Mouse (Mus musculus): ENCODE data around the gene Slc1a2. TPM values are rescaled to one million over a fixed set of nuclear protein-coding genes. Genes with fewer than 3 reads are reported as not detected.

Gene Slc1a2
- polyA plus RNA-seq, 1 experiment from 2014 or later, result 0.32 TPM

DNA sequence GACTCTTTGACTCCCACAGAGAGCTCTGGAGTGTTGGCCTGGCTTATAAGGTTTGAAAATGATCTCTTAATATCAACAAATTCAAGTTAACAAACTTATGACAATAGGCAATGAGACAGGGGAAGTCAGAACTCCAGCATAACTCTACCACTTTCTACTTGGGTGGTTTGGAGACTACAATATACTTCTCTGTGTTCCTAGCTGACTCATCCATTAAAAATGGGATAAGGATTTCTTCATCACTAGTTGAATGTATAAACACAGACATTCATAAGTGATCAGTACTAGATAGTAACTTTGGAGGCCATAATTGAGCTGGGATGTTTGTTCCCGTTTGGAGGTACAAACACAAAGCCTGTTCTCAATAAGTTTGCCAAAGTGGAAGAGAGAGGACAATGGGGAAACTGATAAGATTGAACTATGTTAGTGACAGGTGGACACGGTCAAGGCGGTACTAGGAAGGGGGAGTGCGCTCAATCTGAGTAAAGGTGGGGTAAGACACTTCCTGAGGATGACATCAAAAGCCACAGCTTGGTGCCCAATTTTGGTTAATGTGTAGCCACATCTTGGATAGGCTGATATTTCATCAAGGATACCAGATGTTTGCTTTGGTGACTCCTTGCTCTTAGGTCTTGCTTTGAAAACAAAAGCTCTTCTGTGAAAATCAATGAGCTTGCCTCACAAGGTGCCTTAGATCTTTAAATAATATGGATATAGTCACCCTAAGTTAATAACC, 147.5 kb downstream of the Slc1a2 start:
- Histone ChIP-seq H3K9me3 (ENCODE audit: control insufficient read depth, low read length) (no peaks in the 10 kb centered on the region), H3K27ac (replicated peaks in 1 of 2; ENCODE audit: control insufficient read depth in 1 of 2, insufficient read depth in 1 of 2, low read depth in 2 of 2, low read length in 2 of 2) (no peak overlapping the region), H3K4me2 (ENCODE audit: low read length) (no peak overlapping the region), H3K4me3 (ENCODE audit: control insufficient read depth in 1 of 2, insufficient read depth in 1 of 2, low read depth in 1 of 2, low read length in 2 of 2) (no peak overlapping the region), H3K36me3 (ENCODE audit: control insufficient read depth, insufficient read depth, low read length) (no peaks in the 10 kb centered on the region), H3K4me1 (ENCODE audit: control insufficient read depth in 2 of 2, insufficient read depth in 2 of 2, low read length in 2 of 2) (0 out of 4 replicates have a peak, but pooled peaks cover 0 to 5% of the 10 kb centered on the region in 2 experiments), H3K9ac (ENCODE audit: low read length) (no peak overlapping the region), H3K27me3 (ENCODE audit: control insufficient read depth, insufficient read depth, low read length) (no peaks in the 10 kb centered on the region)
- WGBS, result 84% methylated on average over 4 of the region's 4 CpGs
- no peak for ATAC-seq (ENCODE audit: insufficient number of reproducible peaks, insufficient read depth, low FRiP score, low read depth)

DNA sequence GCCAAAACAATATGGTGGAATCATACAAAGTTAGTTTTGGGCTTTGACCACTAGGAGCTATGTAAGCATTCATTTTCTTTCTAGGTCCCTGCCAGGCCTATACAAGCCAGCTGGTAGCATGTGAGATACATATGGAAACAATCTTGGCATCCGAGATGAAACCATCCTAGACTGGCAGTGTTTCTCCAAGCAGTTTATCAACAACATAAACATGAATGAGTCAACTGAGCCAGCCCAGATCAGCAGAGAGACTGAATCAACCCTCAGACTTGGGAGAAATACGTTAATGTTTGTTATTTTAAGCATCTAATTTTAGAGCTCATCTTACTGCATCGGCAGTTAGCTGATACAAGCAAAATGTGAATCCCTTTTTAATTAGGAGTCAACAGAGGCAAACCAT, 149.2 kb downstream of the Slc1a2 start:
- H3K9me3 ChIP-seq (ENCODE audit: control insufficient read depth, low read length), result no peaks in the 10 kb centered on the region
- H3K4me3 ChIP-seq (ENCODE audit: control insufficient read depth in 1 of 2, insufficient read depth in 1 of 2, low read depth in 1 of 2, low read length in 2 of 2), result no peak overlapping the region
- no peak for ATAC-seq (ENCODE audit: insufficient number of reproducible peaks, insufficient read depth, low FRiP score, low read depth)
- H3K36me3 ChIP-seq (ENCODE audit: control insufficient read depth, insufficient read depth, low read length), result peaks cover 2% of the 10 kb centered on the region; the same call in 1 of the 2 replicates
- no peak overlapping the region for H3K27ac ChIP-seq (replicated peaks in 1 of 2; ENCODE audit: control insufficient read depth in 1 of 2, insufficient read depth in 1 of 2, low read depth in 2 of 2, low read length in 2 of 2)
- no peak overlapping the region for H3K9ac ChIP-seq (ENCODE audit: low read length)
- no peak overlapping the region for H3K4me2 ChIP-seq (ENCODE audit: low read length)
- 36% methylated on average over 3 of the region's 3 CpGs for WGBS
- H3K27me3 ChIP-seq (ENCODE audit: control insufficient read depth, insufficient read depth, low read length), result no peaks in the 10 kb centered on the region
- H3K4me1 ChIP-seq (ENCODE audit: control insufficient read depth in 2 of 2, insufficient read depth in 2 of 2, low read length in 2 of 2), result 0 out of 4 replicates have a peak, but pooled peaks cover 0 to 5% of the 10 kb centered on the region in 2 experiments

- H3K27me3 ChIP-seq (ENCODE audit: control insufficient read depth, insufficient read depth, low read length), result no peaks in the 10 kb centered on the region
- 90% methylated on average over 1 of the region's 1 CpGs for WGBS
- no peak overlapping the region for H3K27ac ChIP-seq (replicated peaks in 1 of 2; ENCODE audit: control insufficient read depth in 1 of 2, insufficient read depth in 1 of 2, low read depth in 2 of 2, low read length in 2 of 2)
- H3K9me3 ChIP-seq (ENCODE audit: control insufficient read depth, low read length), result no peaks in the 10 kb centered on the region
- H3K4me1 ChIP-seq (ENCODE audit: control insufficient read depth in 2 of 2, insufficient read depth in 2 of 2, low read length in 2 of 2), result no peaks in the 10 kb centered on the region
- H3K4me2 ChIP-seq (ENCODE audit: low read length), result no peak overlapping the region
- H3K9ac ChIP-seq (ENCODE audit: low read length), result no peak overlapping the region
- peaks cover 19% of the 10 kb centered on the region for H3K36me3 ChIP-seq (ENCODE audit: control insufficient read depth, insufficient read depth, low read length)
- no peak overlapping the region for H3K4me3 ChIP-seq (ENCODE audit: control insufficient read depth in 1 of 2, insufficient read depth in 1 of 2, low read depth in 1 of 2, low read length in 2 of 2)
- no peak for ATAC-seq (ENCODE audit: insufficient number of reproducible peaks, insufficient read depth, low FRiP score, low read depth)
These were observed 151.0 kb downstream of the Slc1a2 start for GRCm38 (mm10) chr2:102809436-102809835.

- no peak overlapping the region for H3K4me3 ChIP-seq (ENCODE audit: control insufficient read depth in 1 of 2, insufficient read depth in 1 of 2, low read depth in 1 of 2, low read length in 2 of 2)
- peaks cover 22% of the 10 kb centered on the region for H3K36me3 ChIP-seq (ENCODE audit: control insufficient read depth, insufficient read depth, low read length)
- 73% methylated on average over 4 of the region's 4 CpGs for WGBS
- no peaks in the 10 kb centered on the region for H3K9me3 ChIP-seq (ENCODE audit: control insufficient read depth, low read length)
- H3K27ac ChIP-seq (replicated peaks in 1 of 2; ENCODE audit: control insufficient read depth in 1 of 2, insufficient read depth in 1 of 2, low read depth in 2 of 2, low read length in 2 of 2), result no peak overlapping the region
- no peaks in the 10 kb centered on the region for H3K27me3 ChIP-seq (ENCODE audit: control insufficient read depth, insufficient read depth, low read length)
- H3K9ac ChIP-seq (ENCODE audit: low read length), result no peak overlapping the region
- H3K4me2 ChIP-seq (ENCODE audit: low read length), result no peak overlapping the region
- ATAC-seq (ENCODE audit: insufficient number of reproducible peaks, insufficient read depth, low FRiP score, low read depth), result no peak
- no peaks in the 10 kb centered on the region for H3K4me1 ChIP-seq (ENCODE audit: control insufficient read depth in 2 of 2, insufficient read depth in 2 of 2, low read length in 2 of 2)
These were observed 154.3 kb downstream of the Slc1a2 start for GRCm38 (mm10) chr2:102812756-102813155.

- no peak overlapping the region for H3K4me3 ChIP-seq (ENCODE audit: control insufficient read depth in 1 of 2, insufficient read depth in 1 of 2, low read depth in 1 of 2, low read length in 2 of 2)
- no peaks in the 10 kb centered on the region for H3K9me3 ChIP-seq (ENCODE audit: control insufficient read depth, low read length)
- ATAC-seq (ENCODE audit: insufficient number of reproducible peaks, insufficient read depth, low FRiP score, low read depth), result no peak
- no peak overlapping the region for H3K4me2 ChIP-seq (ENCODE audit: low read length)
- no peaks in the 10 kb centered on the region for H3K4me1 ChIP-seq (ENCODE audit: control insufficient read depth in 2 of 2, insufficient read depth in 2 of 2, low read length in 2 of 2)
- no peak overlapping the region for H3K9ac ChIP-seq (ENCODE audit: low read length)
- H3K27me3 ChIP-seq (ENCODE audit: control insufficient read depth, insufficient read depth, low read length), result no peaks in the 10 kb centered on the region
- H3K27ac ChIP-seq (replicated peaks in 1 of 2; ENCODE audit: control insufficient read depth in 1 of 2, insufficient read depth in 1 of 2, low read depth in 2 of 2, low read length in 2 of 2), result no peak overlapping the region
- WGBS, result 73% methylated on average over 6 of the region's 6 CpGs
- peaks cover 30% of the 10 kb centered on the region for H3K36me3 ChIP-seq (ENCODE audit: control insufficient read depth, insufficient read depth, low read length)
These were observed 156.9 kb downstream of the Slc1a2 start for GRCm38 (mm10) chr2:102815289-102815809.

GRCm38 (mm10) chr2:102820225-102820711, 161.8 kb downstream of the Slc1a2 start:
- H3K9ac ChIP-seq (ENCODE audit: low read length), result no peak overlapping the region
- H3K27ac ChIP-seq (replicated peaks in 1 of 2; ENCODE audit: control insufficient read depth in 1 of 2, insufficient read depth in 1 of 2, low read depth in 2 of 2, low read length in 2 of 2), result no peak overlapping the region
- ATAC-seq (ENCODE audit: insufficient number of reproducible peaks, insufficient read depth, low FRiP score, low read depth), result no peak
- no peak overlapping the region for H3K4me2 ChIP-seq (ENCODE audit: low read length)
- H3K4me1 ChIP-seq (ENCODE audit: control insufficient read depth in 2 of 2, insufficient read depth in 2 of 2, low read length in 2 of 2), result no peaks in the 10 kb centered on the region
- peaks cover 52% of the 10 kb centered on the region for H3K36me3 ChIP-seq (ENCODE audit: control insufficient read depth, insufficient read depth, low read length)
- H3K27me3 ChIP-seq (ENCODE audit: control insufficient read depth, insufficient read depth, low read length), result no peaks in the 10 kb centered on the region
- no peaks in the 10 kb centered on the region for H3K9me3 ChIP-seq (ENCODE audit: control insufficient read depth, low read length)
- WGBS, result 92% methylated on average over 5 of the region's 5 CpGs
- H3K4me3 ChIP-seq (ENCODE audit: control insufficient read depth in 1 of 2, insufficient read depth in 1 of 2, low read depth in 1 of 2, low read length in 2 of 2), result no peak overlapping the region

- 89% methylated on average over 8 of the region's 8 CpGs for WGBS
- Histone ChIP-seq H3K9ac (ENCODE audit: low read length) (no peak overlapping the region), H3K36me3 (ENCODE audit: control insufficient read depth, insufficient read depth, low read length) (peaks cover 50% of the 10 kb centered on the region), H3K4me2 (ENCODE audit: low read length) (no peak overlapping the region), H3K9me3 (ENCODE audit: control insufficient read depth, low read length) (no peaks in the 10 kb centered on the region), H3K4me1 (ENCODE audit: control insufficient read depth in 2 of 2, insufficient read depth in 2 of 2, low read length in 2 of 2) (no peaks in the 10 kb centered on the region), H3K27ac (replicated peaks in 1 of 2; ENCODE audit: control insufficient read depth in 1 of 2, insufficient read depth in 1 of 2, low read depth in 2 of 2, low read length in 2 of 2) (no peak overlapping the region), H3K27me3 (ENCODE audit: control insufficient read depth, insufficient read depth, low read length) (no peaks in the 10 kb centered on the region), H3K4me3 (ENCODE audit: control insufficient read depth in 1 of 2, insufficient read depth in 1 of 2, low read depth in 1 of 2, low read length in 2 of 2) (no peak overlapping the region)
- no peak for ATAC-seq (ENCODE audit: insufficient number of reproducible peaks, insufficient read depth, low FRiP score, low read depth)
These were observed 162.3 kb downstream of the Slc1a2 start for GRCm38 (mm10) chr2:102820790-102821189.

Data from heart, embryonic 14.5 days (tissue).